Mouse (Mus musculus) myocyte (in vitro differentiated cells): ENCODE data around the gene Ugt2b5. TPM values are rescaled to one million over a fixed set of nuclear protein-coding genes. Genes with fewer than 3 reads are reported as not detected.
"Not testable (repeated sequence)": the region's sequence is repeated elsewhere in the genome, so short reads cannot be mapped to it uniquely, and the experiment has no call there.

Source experiments
- H3K27me3 ChIP-seq: one replicate; pipeline ENCODE4 v1.6.1; 2011; ENCODE audit not compliant: control insufficient read depth, insufficient read depth, insufficient read length
- H3K36me3 ChIP-seq: one replicate; pipeline ENCODE4 v1.6.1; 2011; ENCODE audit not compliant: control insufficient read depth, insufficient read depth
- H3K4me2 ChIP-seq: one replicate; pipeline ENCODE4 v1.6.1; 2011; ENCODE audit warnings: low read depth, control low read depth
- H3K4me3 ChIP-seq: one replicate; pipeline ENCODE4 v1.5.1; 2011; ENCODE audit warnings: mild to moderate bottlenecking, control low read depth, moderate library complexity
- H3K79me2 ChIP-seq: one replicate; pipeline ENCODE4 v1.6.1; 2011; ENCODE audit not compliant: control insufficient read depth, insufficient read depth
- H3ac ChIP-seq: one replicate; pipeline ENCODE4 v1.6.1; 2011; ENCODE audit not compliant: control insufficient read depth, insufficient read length
- CEBPB ChIP-seq: IDR thresholded peaks from 2 replicates; pipeline ENCODE4 v1.6.1; 2011; ENCODE audit warnings: mild to moderate bottlenecking, moderate library complexity; ENCODE audit not compliant: poor library complexity, insufficient read depth, severe bottlenecking
- E2F4 ChIP-seq: IDR thresholded peaks from one replicate; pipeline ENCODE4 v1.6.1; 2011; ENCODE audit warnings: mild to moderate bottlenecking, control low read depth, moderate library complexity; ENCODE audit not compliant: insufficient read depth
- MAX ChIP-seq: IDR thresholded peaks from one replicate; pipeline ENCODE4 v1.6.1; 2011; ENCODE audit warnings: low read depth, mild to moderate bottlenecking, control low read depth
- MYOD1 ChIP-seq, 3 experiments: IDR thresholded peaks; one replicate each; pipeline ENCODE4 v1.6.1; 2011; ENCODE audit warnings: control low read depth in 2 of 3, low read depth in 2 of 3, mild to moderate bottlenecking in 2 of 3, moderate library complexity in 1 of 3; ENCODE audit not compliant: insufficient read length in 2 of 3, control insufficient read depth in 1 of 3
- MYOG ChIP-seq, 3 experiments: IDR thresholded peaks; one replicate each; pipeline ENCODE4 v1.6.1; 2011; ENCODE audit warnings: control low read depth in 2 of 3, low read depth in 2 of 3, mild to moderate bottlenecking in 2 of 3; ENCODE audit not compliant: insufficient read length in 2 of 3, control insufficient read depth in 1 of 3, insufficient read depth in 1 of 3
- POLR2A ChIP-seq: IDR thresholded peaks from one replicate; pipeline ENCODE4 v1.6.1; 2011; ENCODE audit warnings: low read depth, mild to moderate bottlenecking, control low read depth, moderate library complexity; ENCODE audit not compliant: insufficient read length
- POLR2AphosphoS2 ChIP-seq: IDR thresholded peaks from one replicate; pipeline ENCODE4 v1.6.1; 2011; ENCODE audit warnings: low read depth, control low read depth; ENCODE audit not compliant: insufficient read length
- REST ChIP-seq: IDR thresholded peaks from one replicate; pipeline ENCODE4 v1.6.1; 2011; ENCODE audit warnings: mild to moderate bottlenecking, control low read depth, moderate library complexity; ENCODE audit not compliant: insufficient read depth, insufficient read length
- SRF ChIP-seq: IDR thresholded peaks from one replicate; pipeline ENCODE4 v1.6.1; 2011; ENCODE audit warnings: low read depth; ENCODE audit not compliant: control insufficient read depth, insufficient read length
- TCF12 ChIP-seq: IDR thresholded peaks from one replicate; pipeline ENCODE4 v1.6.1; 2011; ENCODE audit warnings: mild to moderate bottlenecking, control low read depth; ENCODE audit not compliant: poor library complexity, insufficient read depth, severe bottlenecking
- TCF3 ChIP-seq: IDR thresholded peaks from one replicate; pipeline ENCODE4 v1.6.1; 2011; ENCODE audit warnings: low read depth, control low read depth; ENCODE audit not compliant: insufficient read length
- USF1 ChIP-seq: IDR thresholded peaks from one replicate; pipeline ENCODE4 v1.6.1; 2011; ENCODE audit warnings: low read depth, mild to moderate bottlenecking, control low read depth, moderate library complexity
- polyA plus RNA-seq: library from polyadenylated mRNA; unstranded; fragments of >200 nt; fragmentation: generic; extraction: Trizol; gene quantifications from one replicate; pipeline ENCODE4 v1.2.1, GENCODE M21; 2012; ENCODE audit warnings: missing spikeins

The Ugt2b5 gene
- polyA plus RNA-seq: not detected

DNA sequence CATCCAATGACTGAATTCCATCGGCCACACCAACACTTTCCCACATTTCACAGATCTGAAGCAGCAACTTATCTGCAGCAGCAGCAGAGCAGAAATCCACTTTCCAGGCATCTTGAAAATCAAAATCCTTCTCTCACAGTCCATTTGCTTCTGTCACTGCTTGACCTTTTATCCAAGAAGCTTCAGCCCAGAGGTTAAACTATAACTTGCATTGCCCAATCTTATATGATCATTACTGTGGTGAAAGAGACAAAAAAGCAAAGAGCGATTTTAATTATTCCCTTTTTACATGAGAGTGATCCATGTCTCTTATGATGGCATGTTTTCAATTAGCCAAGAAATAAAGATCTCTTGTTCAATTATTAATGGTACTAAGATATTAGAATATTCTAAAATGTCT lies at the start of gene Ugt2b5:
TSS of gene Ugt2b5 (minus strand) at position 123 of the 400 bp plus-strand sequence.
- not testable (repeated sequence) for H3K36me3 ChIP-seq, H3K4me3 ChIP-seq, H3ac ChIP-seq, H3K79me2 ChIP-seq, H3K4me2 ChIP-seq, H3K27me3 ChIP-seq

GRCm38 (mm10) chr5:87175780-87176179 lies 35.7 kb upstream of the Ugt2b5 start:
- H3ac ChIP-seq, H3K4me2 ChIP-seq, H3K4me3 ChIP-seq, H3K36me3 ChIP-seq, H3K79me2 ChIP-seq, H3K27me3 ChIP-seq: not testable (repeated sequence)

GRCm38 (mm10) chr5:87174671-87175070 lies 34.6 kb upstream of the Ugt2b5 start:
- no peaks in the 10 kb centered on the region for H3K27me3 ChIP-seq
- H3K79me2 ChIP-seq: no peaks in the 10 kb centered on the region
- H3ac ChIP-seq: no peak overlapping the region
- TF ChIP-seq E2F4 (no peak), SRF (no peak), TCF3 (no peak), POLR2AphosphoS2 (no peak), USF1 (no peak), CEBPB (no peak)
- H3K4me3 ChIP-seq: no peak overlapping the region
- no peak overlapping the region for H3K4me2 ChIP-seq
- H3K36me3 ChIP-seq: no peaks in the 10 kb centered on the region

DNA sequence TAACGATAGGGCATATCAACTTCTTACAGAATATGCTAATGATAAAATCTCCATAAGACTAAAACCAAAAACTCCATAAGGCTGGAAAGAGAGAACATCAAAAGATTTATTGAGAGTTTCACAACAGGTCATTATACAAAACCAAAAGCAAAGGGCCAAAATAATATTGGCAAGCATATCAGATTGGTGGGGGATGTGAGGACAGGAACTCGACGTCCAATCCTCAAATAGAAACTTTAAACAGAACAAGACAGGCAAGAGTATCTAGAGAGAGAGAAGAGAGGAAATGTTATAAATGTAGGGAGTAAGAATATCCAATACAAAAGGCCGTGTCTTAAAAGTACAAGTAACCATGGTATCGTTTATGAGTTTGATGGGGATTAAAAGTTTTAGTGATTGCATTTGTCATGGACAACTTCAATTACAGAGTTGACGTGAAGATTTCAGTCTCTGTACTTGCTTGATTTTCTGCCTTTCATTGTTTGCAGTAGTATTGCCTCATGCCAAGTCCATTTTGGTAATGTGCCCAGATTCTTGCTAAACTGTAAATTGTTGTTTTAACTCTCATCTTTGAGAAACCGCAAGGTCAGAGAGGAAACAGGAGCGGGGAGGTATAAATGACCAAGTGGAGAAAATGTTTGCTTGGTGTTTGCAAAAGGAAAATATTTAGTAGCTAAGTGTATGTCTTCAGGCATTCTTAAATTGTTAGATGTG lies 7.8 kb upstream of the Ugt2b5 start:
- Histone ChIP-seq H3K27me3 (no peaks in the 10 kb centered on the region), H3ac (no peak overlapping the region), H3K4me2 (no peak overlapping the region), H3K36me3 (no peaks in the 10 kb centered on the region), H3K4me3 (no peak overlapping the region), H3K79me2 (no peaks in the 10 kb centered on the region)
- peak; percentile 67; the same call in 1 of the 2 replicates for TF ChIP-seq CEBPB
- TF ChIP-seq REST: no peak
- TF ChIP-seq POLR2AphosphoS2: no peak
- no peak for TF ChIP-seq TCF3

DNA sequence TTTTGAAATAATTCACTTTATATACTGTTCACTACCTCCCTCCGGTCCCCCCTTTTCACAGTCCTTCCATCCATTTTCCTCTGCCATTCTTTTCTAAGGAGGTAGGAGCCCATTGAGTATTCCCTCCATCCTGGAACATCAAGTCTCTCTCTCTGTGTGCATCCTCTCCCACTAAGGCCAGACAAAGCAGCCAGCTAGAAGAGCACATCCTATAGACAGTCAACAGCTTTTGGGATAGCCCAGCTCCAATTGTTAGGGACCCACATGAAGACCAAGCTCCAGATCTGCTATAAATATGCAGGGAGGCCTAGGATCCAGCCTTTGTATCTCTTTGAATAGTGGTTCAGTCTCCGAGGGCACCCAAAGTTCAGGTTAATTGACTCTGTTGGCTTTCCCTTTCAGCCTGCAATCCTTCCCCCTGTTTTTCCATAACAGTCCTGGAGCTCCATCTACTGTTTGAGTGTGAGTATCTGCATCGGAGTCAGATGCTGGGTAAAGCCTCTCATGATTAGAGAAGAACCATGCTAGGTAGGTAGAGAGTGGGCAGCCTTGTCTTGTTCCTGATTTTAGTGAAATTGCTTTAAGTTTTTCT lies 2.8 kb upstream of the Ugt2b5 start:
- H3K27me3 ChIP-seq: no peaks in the 10 kb centered on the region
- H3K79me2 ChIP-seq: no peaks in the 10 kb centered on the region
- no peaks in the 10 kb centered on the region for H3K36me3 ChIP-seq
- H3K4me3 ChIP-seq: no peak overlapping the region
- no peak overlapping the region for H3K4me2 ChIP-seq
- TF ChIP-seq TCF12 (no peak), REST (no peak), CEBPB (no peak), TCF3 (no peak), SRF (no peak), MAX (no peak), USF1 (no peak), POLR2AphosphoS2 (no peak), E2F4 (no peak), MYOD1 (IDR thresholded peaks at IDR 0.05; ENCODE audit: control insufficient read depth in 1 of 3, insufficient read length in 2 of 3, low read depth in 2 of 3) (no peak), MYOG (IDR thresholded peaks at IDR 0.05; ENCODE audit: control insufficient read depth in 1 of 3, insufficient read depth in 1 of 3, insufficient read length in 2 of 3, low read depth in 2 of 3) (no peak), POLR2A (no peak)
- H3ac ChIP-seq: no peak overlapping the region

DNA sequence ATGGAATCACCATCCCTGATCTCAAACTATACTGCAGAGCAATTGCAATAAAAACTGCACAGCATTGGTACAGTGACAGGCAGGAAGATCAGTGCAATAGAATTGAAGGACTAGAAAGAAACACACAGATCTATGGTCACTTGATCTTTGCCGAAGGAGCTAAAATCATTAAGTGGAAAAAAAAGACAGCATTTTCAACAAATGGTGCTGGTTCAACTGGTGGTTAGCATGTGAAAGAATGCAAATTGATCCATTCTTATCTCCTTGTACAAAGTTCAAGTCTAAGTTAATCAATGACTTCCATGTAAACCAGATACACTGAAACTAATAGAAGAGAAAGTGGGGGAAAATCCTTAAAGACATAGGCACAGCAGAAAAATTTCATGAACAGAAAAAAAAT lies 36.4 kb downstream of the Ugt2b5 start:
- H3K79me2 ChIP-seq, H3K27me3 ChIP-seq, H3K4me2 ChIP-seq, H3K36me3 ChIP-seq, H3ac ChIP-seq, H3K4me3 ChIP-seq: not testable (repeated sequence)
